Mouse (Mus musculus): ENCODE results near the gene Psmb8. TPM values are rescaled to one million over a fixed set of nuclear protein-coding genes. Genes with fewer than 3 reads are reported as not detected.
"Not testable (repeated sequence)": the region's sequence is repeated elsewhere in the genome, so short reads cannot be mapped to it uniquely, and the experiment has no call there.

Psmb8 gene
- polyA plus RNA-seq, 1 experiment = 391 TPM

GRCm38 (mm10) chr17:34207866-34208265, 10.3 kb downstream of the Psmb8 start:
- DNase-seq (ENCODE audit: low read depth, low spot score) = no peak
- 97% methylated on average over 9 of the region's 9 CpGs for WGBS

- WGBS = 38% methylated on average over 10 of the region's 10 CpGs
Measured at GRCm38 (mm10) chr17:34208421-34208820, 10.9 kb downstream of the Psmb8 start.

GRCm38 (mm10) chr17:34209680-34210079, 12.2 kb downstream of the Psmb8 start:
- DNase-seq (ENCODE audit: low read depth, low spot score) = no peak
- WGBS = 50% methylated on average over 3 of the region's 3 CpGs

More at GRCm38 (mm10) chr17:34208421-34208820, 10.9 kb downstream of the Psmb8 start:
- DNase-seq (ENCODE audit: low read depth, low spot score) = no peak

- DNase-seq (ENCODE audit: low read depth, low spot score) = no peak
- WGBS = 65% methylated on average over 3 of the region's 3 CpGs
Measured at GRCm38 (mm10) chr17:34210599-34210998, 13.1 kb downstream of the Psmb8 start.

- 44% methylated on average over 23 of the region's 23 CpGs for WGBS
Measured at GRCm38 (mm10) chr17:34211746-34212365, 14.3 kb downstream of the Psmb8 start.

GRCm38 (mm10) chr17:34213936-34214335, 16.4 kb downstream of the Psmb8 start:
- DNase-seq (ENCODE audit: low read depth, low spot score) = no peak
- 65% methylated on average over 21 of the region's 21 CpGs for WGBS

More at GRCm38 (mm10) chr17:34211746-34212365, 14.3 kb downstream of the Psmb8 start:
- no peak for DNase-seq (ENCODE audit: low read depth, low spot score)

DNA sequence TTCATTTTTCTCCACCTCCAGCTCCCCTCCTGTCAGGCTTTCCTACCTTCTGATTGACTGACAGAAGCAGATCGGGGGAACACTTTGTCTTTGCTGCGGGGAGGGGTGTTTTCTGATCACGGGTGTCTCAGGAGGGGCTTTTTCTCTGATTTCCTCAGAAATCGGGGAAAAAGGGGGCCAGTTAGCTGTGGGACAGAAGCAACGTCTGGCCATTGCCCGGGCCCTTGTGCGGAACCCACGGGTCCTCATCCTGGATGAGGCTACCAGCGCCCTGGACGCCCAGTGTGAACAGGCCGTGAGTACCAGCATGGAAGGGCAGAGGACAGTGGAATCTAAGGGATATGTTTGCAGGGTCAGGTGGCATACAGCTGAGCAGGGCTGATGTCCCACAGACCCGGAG, 17.7 kb downstream of the Psmb8 start:
- no peak for DNase-seq (ENCODE audit: low read depth, low spot score)
- WGBS = 93% methylated on average over 12 of the region's 12 CpGs

DNA sequence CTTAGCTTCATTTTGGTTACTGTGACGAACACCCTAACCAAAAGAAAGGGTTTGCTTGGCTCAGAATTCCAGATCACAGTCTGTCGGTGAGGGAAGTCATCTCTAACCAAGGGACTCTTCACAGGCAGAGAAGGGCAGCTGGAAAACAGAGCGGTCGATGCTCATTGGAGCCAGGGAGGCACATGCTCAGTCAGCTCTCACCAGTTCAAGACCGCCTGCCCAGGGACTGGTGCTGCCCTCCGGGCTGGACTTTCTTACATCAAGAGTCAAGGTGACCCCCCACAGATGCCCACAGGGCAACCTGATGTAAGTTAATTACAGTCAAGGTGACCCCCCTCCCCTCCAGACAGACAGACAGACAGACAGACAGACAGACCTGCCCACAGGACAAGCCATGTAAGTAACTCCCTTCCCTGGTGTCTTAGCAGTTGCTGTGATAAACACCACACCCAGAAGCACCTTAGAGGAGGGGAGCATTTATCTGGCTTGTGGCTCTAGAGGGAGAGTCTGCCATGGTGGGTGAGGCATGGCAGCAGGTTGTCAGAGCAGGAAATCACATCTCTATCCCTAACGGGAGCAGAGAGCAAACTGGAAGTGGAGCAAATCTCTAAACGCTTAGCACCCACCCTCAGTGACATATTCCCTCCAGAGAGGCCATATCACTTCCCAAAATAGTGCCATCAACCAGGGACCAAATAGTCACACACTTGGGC, 19.9 kb downstream of the Psmb8 start:
- WGBS = 81% methylated on average over 8 of the region's 8 CpGs
- DNase-seq (ENCODE audit: low read depth, low spot score) = no peak

GRCm38 (mm10) chr17:34217986-34218385, 20.5 kb downstream of the Psmb8 start:
- 86% methylated on average over 5 of the region's 5 CpGs for WGBS
- DNase-seq (ENCODE audit: low read depth, low spot score) = no peak

DNA sequence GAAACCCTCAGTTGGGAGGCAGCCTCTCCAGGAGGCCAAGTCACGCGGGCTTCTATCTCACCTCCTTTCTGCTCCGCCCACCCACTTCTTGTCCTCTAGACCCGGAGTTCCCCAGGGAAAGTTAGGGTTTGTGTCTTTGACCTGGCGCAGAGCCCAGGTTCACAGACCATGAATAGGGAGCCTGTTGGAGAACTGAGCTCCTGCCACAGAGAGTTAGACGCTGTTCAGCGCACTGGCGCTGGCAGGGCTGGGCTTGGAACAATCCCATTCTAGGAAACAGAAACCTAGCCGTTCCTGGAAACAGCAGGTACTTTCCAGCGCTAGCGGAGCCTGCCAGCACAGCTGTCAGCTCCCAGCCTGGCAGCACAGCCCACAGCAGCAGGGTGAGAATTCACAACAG, 21.2 kb downstream of the Psmb8 start:
- 50% methylated on average over 11 of the region's 11 CpGs for WGBS
- no peak for DNase-seq (ENCODE audit: low read depth, low spot score)

GRCm38 (mm10) chr17:34219096-34219495, 21.6 kb downstream of the Psmb8 start:
- not testable (repeated sequence) for DNase-seq (ENCODE audit: low read depth, low spot score)
- 90% methylated on average over 8 of the region's 11 CpGs for WGBS

GRCm38 (mm10) chr17:34219801-34220200, 22.3 kb downstream of the Psmb8 start:
- WGBS = 96% methylated on average over 4 of the region's 7 CpGs
- not testable (repeated sequence) for DNase-seq (ENCODE audit: low read depth, low spot score)

DNA sequence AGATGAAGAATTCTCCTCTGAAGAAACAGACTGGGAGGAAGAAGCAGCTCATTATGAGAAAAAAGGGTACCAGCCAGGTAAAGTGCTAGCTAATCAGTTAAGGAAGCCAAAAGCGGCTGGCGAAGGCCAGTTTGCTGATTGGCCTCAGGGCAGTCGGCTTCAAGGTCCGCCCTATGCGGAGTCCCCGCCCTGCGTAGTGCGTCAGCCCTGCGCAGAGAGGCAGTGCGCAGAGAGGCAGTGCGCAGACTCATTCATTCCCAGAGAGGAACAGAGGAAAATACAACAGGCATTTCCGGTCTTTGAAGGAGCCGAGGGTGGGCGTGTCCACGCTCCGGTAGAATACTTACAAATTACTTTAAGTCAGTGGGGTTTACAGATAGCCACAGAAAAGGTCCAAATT, 22.9 kb downstream of the Psmb8 start:
- WGBS = 100% methylated on average over 2 of the region's 16 CpGs
- DNase-seq (ENCODE audit: low read depth, low spot score) = not testable (repeated sequence)

- WGBS = 96% methylated on average over 3 of the region's 3 CpGs
- no peak for DNase-seq (ENCODE audit: low read depth, low spot score)
Measured at GRCm38 (mm10) chr17:34224816-34225215, 27.3 kb downstream of the Psmb8 start.

GRCm38 (mm10) chr17:34225426-34225825, 27.9 kb downstream of the Psmb8 start:
- 99% methylated on average over 8 of the region's 8 CpGs for WGBS

GRCm38 (mm10) chr17:34225911-34226310, 28.4 kb downstream of the Psmb8 start:
- not testable (repeated sequence) for DNase-seq (ENCODE audit: low read depth, low spot score)
- WGBS = 98% methylated on average over 14 of the region's 23 CpGs

More at GRCm38 (mm10) chr17:34225426-34225825, 27.9 kb downstream of the Psmb8 start:
- no peak for DNase-seq (ENCODE audit: low read depth, low spot score)

- DNase-seq (ENCODE audit: low read depth, low spot score) = not testable (repeated sequence)
- WGBS = 95% methylated on average over 9 of the region's 9 CpGs
Measured at GRCm38 (mm10) chr17:34230971-34231370, 33.5 kb downstream of the Psmb8 start.

- not testable (repeated sequence) for DNase-seq (ENCODE audit: low read depth, low spot score)
- 91% methylated on average over 7 of the region's 7 CpGs for WGBS
Measured at GRCm38 (mm10) chr17:34232021-34232420, 34.5 kb downstream of the Psmb8 start.

- WGBS = 14% methylated on average over 9 of the region's 9 CpGs
- peak; percentile 31 for DNase-seq (ENCODE audit: low read depth, low spot score)
Measured at GRCm38 (mm10) chr17:34234926-34235325, 37.4 kb downstream of the Psmb8 start.

GRCm38 (mm10) chr17:34236691-34237090, 39.2 kb downstream of the Psmb8 start:
- 68% methylated on average over 5 of the region's 5 CpGs for WGBS
- no peak for DNase-seq (ENCODE audit: low read depth, low spot score)

- 70% methylated on average over 3 of the region's 3 CpGs for WGBS
Measured at GRCm38 (mm10) chr17:34237741-34238140, 40.2 kb downstream of the Psmb8 start.

More at GRCm38 (mm10) chr17:34237741-34238140, 40.2 kb downstream of the Psmb8 start:
- no peak for DNase-seq (ENCODE audit: low read depth, low spot score)

Measured in large intestine, adult 2 months (tissue).